19 mouse cellular contexts compared by ENCODE assay signal in genomic region chr15:86105751-86106150, GRCm38 (mm10). TPM values are rescaled to one million over a fixed set of nuclear protein-coding genes. Genes with fewer than 3 reads are reported as not detected.
DNase-seq lines count a peak whose midpoint lies in the region; ATAC-seq and TF ChIP-seq lines count a peak whose summit lies in the region.
"Had no signal": no experiment of that assay in that cellular context is flagged by ENCODE, and none has a peak within 500 bp of the region (broad histone marks: within the 10 kb centered on the region; RNA-seq: fewer than 3 reads in every experiment).

No protein-coding gene starts in this region.

- TF ChIP-seq CTCF in bone marrow, adult 2 months (IDR thresholded peaks at IDR 0.05; ENCODE audit: control insufficient read depth, insufficient read depth, low read length): no peak

- no peaks in the 10 kb centered on the region for H3K27me3 ChIP-seq in heart, embryonic 12.5 days (replicated peaks)
- no peaks in the 10 kb centered on the region for H3K27me3 ChIP-seq in liver, embryonic 13.5 days
- H3K27me3 ChIP-seq: embryonic facial prominence, embryonic 13.5 days; intestine, embryonic 15.5 days; limb, embryonic 15.5 days had no signal

- ATAC-seq in heart, embryonic 12.5 days (ENCODE audit: insufficient number of reproducible peaks, low FRiP score): no peak
- ATAC-seq in liver, embryonic 13.5 days (ENCODE audit: low read depth): no peak

- no peak overlapping the region for H3K9ac ChIP-seq in heart, embryonic 12.5 days
- H3K9ac ChIP-seq in liver, embryonic 13.5 days: peak overlapping the region; percentile 64
- H3K9ac ChIP-seq: embryonic facial prominence, embryonic 13.5 days; intestine, embryonic 15.5 days; limb, embryonic 15.5 days had no signal

- no peak for DNase-seq in heart, adult 8-10 months (ENCODE audit: low spot score)
- DNase-seq in kidney, postnatal 25 days: peak; percentile 38 to 74
- no peak for DNase-seq in kidney, postnatal 10 days
- DNase-seq in liver, embryonic 13.5 days: no peak
- DNase-seq in MN1 (ENCODE audit: low spot score): no peak
- no peak for DNase-seq in spleen, adult 18-20 months
- DNase-seq: cerebellum, adult 9-10 months; gastrocnemius, postnatal 10 days; kidney, postnatal 4 days; lung, postnatal 4 days; right cerebral cortex, postnatal 25 days; thymus, postnatal 14 days had no signal

- no peak overlapping the region for H3K4me3 ChIP-seq in heart, embryonic 12.5 days
- no peak overlapping the region for H3K4me3 ChIP-seq in bone marrow, adult 2 months (replicated peaks; ENCODE audit: control insufficient read depth, low read depth, low read length)
- H3K4me3 ChIP-seq in liver, embryonic 13.5 days (replicated peaks): no peak overlapping the region; the same call in 1 of the 2 replicates
- H3K4me3 ChIP-seq: embryonic facial prominence, embryonic 13.5 days; forebrain, embryonic 10.5 days; intestine, embryonic 15.5 days; limb, embryonic 15.5 days; midbrain, embryonic 10.5 days had no signal

- peaks cover 82% of the 10 kb centered on the region for H3K4me1 ChIP-seq in heart, embryonic 12.5 days (replicated peaks)
- H3K4me1 ChIP-seq in bone marrow, adult 2 months (ENCODE audit: control insufficient read depth, insufficient read depth, low read length): peaks cover 11% of the 10 kb centered on the region
- H3K4me1 ChIP-seq in liver, embryonic 13.5 days (replicated peaks): peaks cover 98% of the 10 kb centered on the region
- H3K4me1 ChIP-seq: intestine, embryonic 15.5 days had no signal

- H3K4me2 ChIP-seq in heart, embryonic 12.5 days: peak overlapping the region; percentile 13; the same call in 1 of the 2 replicates
- H3K4me2 ChIP-seq in liver, embryonic 13.5 days: peak overlapping the region; percentile 63
- H3K4me2 ChIP-seq: embryonic facial prominence, embryonic 13.5 days; intestine, embryonic 15.5 days; limb, embryonic 15.5 days had no signal

- 60% methylated on average over 6 of the region's 6 CpGs for WGBS in heart, embryonic 12.5 days
- 63% methylated on average over 6 of the region's 6 CpGs for WGBS in bone marrow, adult 2 months
- WGBS in liver, embryonic 13.5 days (ENCODE audit: insufficient replicate concordance): 50% methylated on average over 6 of the region's 6 CpGs

- TF ChIP-seq POLR2A in bone marrow, adult 2 months (IDR thresholded peaks at IDR 0.05; ENCODE audit: borderline replicate concordance, control insufficient read depth, low read depth, low read length): no peak

- peak overlapping the region; percentile 29 for H3K27ac ChIP-seq in heart, embryonic 12.5 days (ENCODE audit: poor library complexity, severe bottlenecking)
- H3K27ac ChIP-seq in bone marrow, adult 2 months (ENCODE audit: control insufficient read depth, insufficient read depth, low read depth, low read length, poor library complexity): peak overlapping the region; percentile 89
- H3K27ac ChIP-seq in liver, embryonic 13.5 days: peak overlapping the region; percentile 98
- H3K27ac ChIP-seq: intestine, embryonic 15.5 days; limb, embryonic 15.5 days; midbrain, embryonic 10.5 days had no signal

- H3K9me3 ChIP-seq in heart, embryonic 12.5 days (replicated peaks): no peaks in the 10 kb centered on the region
- H3K9me3 ChIP-seq in liver, embryonic 13.5 days (replicated peaks): no peaks in the 10 kb centered on the region
- H3K9me3 ChIP-seq: embryonic facial prominence, embryonic 13.5 days; forebrain, embryonic 10.5 days; intestine, embryonic 15.5 days; limb, embryonic 15.5 days; midbrain, embryonic 10.5 days had no signal

- H3K36me3 ChIP-seq in heart, embryonic 12.5 days: peaks cover 19% of the 10 kb centered on the region
- H3K36me3 ChIP-seq in liver, embryonic 13.5 days: peaks cover 27% of the 10 kb centered on the region
- H3K36me3 ChIP-seq: intestine, embryonic 15.5 days had no signal

RNA-seq across cellular contexts. Expression of gene Gramd4, which starts 48.3 kb away (rescaled TPM):
- 14.3 and 14.8 TPM in 2 replicates for polyA plus RNA-seq in heart, embryonic 12.5 days (2016; fragmentation: Nextera tagmentation; extraction: Ambion mirVana)
- total RNA-seq in heart, adult 8-10 months (2022): 10 to 100 TPM; 26.1 to 31.8 (median 27.3) TPM
- polyA plus RNA-seq in bone marrow, adult 2 months (2011; ENCODE audit: insufficient read depth, insufficient read length, low replicate concordance, missing spikeins): 14.1 and 20.7 TPM in 2 replicates
- 6.8 and 7.0 TPM in 2 replicates for polyA plus RNA-seq in liver, embryonic 13.5 days (2015; fragmentation: Nextera tagmentation; extraction: Ambion mirVana)

Comparison
In these comparisons a context has a peak if more than half of its experiments do, and no peak if none do; other contexts are left out.
1. DNase-seq: peak in kidney, postnatal 25 days (2 of 2); none in heart, adult 8-10 months (single experiment), kidney, postnatal 10 days (single experiment), liver, embryonic 13.5 days (single experiment), MN1 (single experiment) and spleen, adult 18-20 months (0 of 2).
2. H3K27ac ChIP-seq: peak in every context shown above with its lines; median percentile 98 in liver, embryonic 13.5 days; 89 in bone marrow, adult 2 months; 29 in heart, embryonic 12.5 days.